Mouse (Mus musculus) liver, embryonic 13.5 days (tissue): ENCODE results near the gene Cuta. TPM values are rescaled to one million over a fixed set of nuclear protein-coding genes. Genes with fewer than 3 reads are reported as not detected.

Experiments used
- ATAC-seq: fragments of 200-750 bp; cut with Nextera tagmentation; 2 replicates; pipeline ENCODE4 v1.8.0; 2017; ENCODE audit warnings: low read depth, mild to moderate bottlenecking, moderate number of reproducible peaks, moderate library complexity
- DNase-seq: peaks from one replicate; pipeline ENCODE4 v3.0.0; 2022
- H3K27ac ChIP-seq: fragments of 300-500 bp; sonication (generic); 2 replicates; pipeline ENCODE4 v1.5.1; 2015; ENCODE audit warnings: moderate library complexity, mild to moderate bottlenecking, inconsistent platforms
- H3K27me3 ChIP-seq: fragments of 300-500 bp; sonication (generic); 2 replicates; pipeline ENCODE4 v1.6.1; 2015; ENCODE audit warnings: mild to moderate bottlenecking, inconsistent platforms
- H3K36me3 ChIP-seq: fragments of 300-500 bp; sonication (generic); 2 replicates; pipeline ENCODE4 v1.6.1; 2015; ENCODE audit warnings: mild to moderate bottlenecking, inconsistent platforms
- H3K4me1 ChIP-seq: fragments of 300-500 bp; sonication (generic); replicated peaks from 2 replicates; pipeline ENCODE4 v1.6.1; 2015; ENCODE audit warnings: inconsistent platforms
- H3K4me2 ChIP-seq: fragments of 300-500 bp; sonication (generic); 2 replicates; pipeline ENCODE4 v1.6.1; 2015; ENCODE audit warnings: inconsistent platforms, mild to moderate bottlenecking, moderate library complexity
- H3K4me3 ChIP-seq: fragments of 300-500 bp; sonication (generic); replicated peaks from 2 replicates; pipeline ENCODE4 v1.5.1; 2015; ENCODE audit warnings: mild to moderate bottlenecking, inconsistent platforms
- H3K9ac ChIP-seq: fragments of 300-500 bp; sonication (generic); 2 replicates; pipeline ENCODE4 v1.6.1; 2015; ENCODE audit warnings: mild to moderate bottlenecking, inconsistent platforms
- H3K9me3 ChIP-seq: fragments of 300-500 bp; sonication (generic); replicated peaks from 2 replicates; pipeline ENCODE4 v1.6.1; 2016; ENCODE audit warnings: inconsistent platforms
- WGBS: fragments of 180-500 bp; shearing (Covaris S2); methylation state at CpG from one replicate; pipeline ENCODE4 v1.1.7; 2015; ENCODE audit not compliant: insufficient replicate concordance; 5-methylcytosine and 5-hydroxymethylcytosine counted together
- microRNA-seq: library from miRNA; unstranded; fragments of <30 nt; microRNA quantifications from one replicate; pipeline ENCODE4, GENCODE M21; 2016
- polyA plus RNA-seq: library from polyadenylated mRNA; unstranded; fragments of >200 nt; fragmentation: Nextera tagmentation; extraction: Ambion mirVana; gene quantifications from 2 replicates; pipeline ENCODE4 v1.2.1, GENCODE M21; 2015

The Cuta gene
- polyA plus RNA-seq, 1 experiment from 2014 or later: 111 TPM

- peak overlapping the region; percentile 65 for H3K27ac ChIP-seq
- H3K9me3 ChIP-seq: no peaks in the 10 kb centered on the region
- peaks cover 11% of the 10 kb centered on the region; the same call in 1 of the 2 replicates for H3K36me3 ChIP-seq
- peak overlapping the region; percentile 84 for H3K4me2 ChIP-seq
- H3K4me1 ChIP-seq: peaks cover 33% of the 10 kb centered on the region
- peak; percentile 89 for DNase-seq
- peak overlapping the region; percentile 66 for H3K9ac ChIP-seq
- 0 out of 2 replicates have a peak, but pooled peaks cover 5% of the 10 kb centered on the region for H3K27me3 ChIP-seq
- ATAC-seq: peak; percentile 87
- 9% methylated on average over 25 of the region's 25 CpGs for WGBS
- peak overlapping the region; percentile 60 for H3K4me3 ChIP-seq
These were observed 54.1 kb downstream of the Cuta start for GRCm38 (mm10) chr17:26884995-26885926.

Small RNA genes within 50 kb of the gene (microRNA-seq; reads per million reads assigned to microRNA genes)
- gene Gm27775 (not detected), gene Mir3083 (not detected), gene Mir6968 (1.8 reads per million)

Other genes starting within 250 kb of the Cuta start
- 2.2 and 2.3 TPM in 2 replicates for gene Crebrf, start 223.9 kb downstream of the Cuta start, polyA plus RNA-seq
- gene Bnip1, start 158.5 kb downstream of the Cuta start, polyA plus RNA-seq: 26.9 and 28.6 TPM in 2 replicates
- gene Nkx2-5, start 94.6 kb downstream of the Cuta start, polyA plus RNA-seq: 0.90 TPM in 1 of 2 replicates, not detected in the other
- 4.7 and 5.2 TPM in 2 replicates for gene Kifc5b, start 22.5 kb downstream of the Cuta start, polyA plus RNA-seq
- 1.4 and 1.6 TPM in 2 replicates for gene Phf1, start 6.5 kb downstream of the Cuta start, polyA plus RNA-seq
- 0.25 and 0.44 TPM in 2 replicates for gene Syngap1, start 1.7 kb upstream of the Cuta start, polyA plus RNA-seq
- gene Zbtb9, start 33.6 kb upstream of the Cuta start, polyA plus RNA-seq: 6.3 and 7.0 TPM in 2 replicates
- 2.4 and 3.0 TPM in 2 replicates for gene Bak1, start 89.4 kb upstream of the Cuta start, polyA plus RNA-seq
- 0.48 and 0.56 TPM in 2 replicates for gene Itpr3, start 117.7 kb upstream of the Cuta start, polyA plus RNA-seq
- gene Uqcc2, start 194.3 kb upstream of the Cuta start, polyA plus RNA-seq: 211 and 216 TPM in 2 replicates
- 0.06 TPM in 1 of 2 replicates, not detected in the other for gene Ip6k3, start 228.2 kb upstream of the Cuta start, polyA plus RNA-seq